Mouse (Mus musculus): ENCODE measurements around the gene Camta2. TPM values are rescaled to one million over a fixed set of nuclear protein-coding genes. Genes with fewer than 3 reads are reported as not detected.

Camta2 gene
- polyA plus RNA-seq, 1 experiment, result 35.7 TPM

- WGBS, result 82% methylated on average over 8 of the region's 8 CpGs
- no peak for DNase-seq
Observed at GRCm38 (mm10) chr11:70679894-70680293, 8.0 kb downstream of the Camta2 start.

GRCm38 (mm10) chr11:70679361-70679760 lies 8.5 kb downstream of the Camta2 start:
- DNase-seq, result no peak
- TF ChIP-seq CTCF (IDR thresholded peaks at IDR 0.05; ENCODE audit: insufficient read depth, low read length), result no peak
- no peak for TF ChIP-seq POLR2A (IDR thresholded peaks at IDR 0.05; ENCODE audit: borderline replicate concordance, extremely low read depth, low read depth, low read length)
- no peaks in the 10 kb centered on the region for H3K4me1 ChIP-seq (ENCODE audit: control insufficient read depth, insufficient read depth, low read length)
- WGBS, result 90% methylated on average over 8 of the region's 8 CpGs
- no peak overlapping the region for H3K4me3 ChIP-seq (replicated peaks; ENCODE audit: extremely low read depth, low read depth, low read length)

More at GRCm38 (mm10) chr11:70679894-70680293, 8.0 kb downstream of the Camta2 start:
- Histone ChIP-seq H3K4me3 (replicated peaks; ENCODE audit: extremely low read depth, low read depth, low read length) (no peak overlapping the region), H3K4me1 (ENCODE audit: control insufficient read depth, insufficient read depth, low read length) (no peaks in the 10 kb centered on the region)
- TF ChIP-seq CTCF (IDR thresholded peaks at IDR 0.05; ENCODE audit: insufficient read depth, low read length), result no peak
- no peak for TF ChIP-seq POLR2A (IDR thresholded peaks at IDR 0.05; ENCODE audit: borderline replicate concordance, extremely low read depth, low read depth, low read length)

DNA sequence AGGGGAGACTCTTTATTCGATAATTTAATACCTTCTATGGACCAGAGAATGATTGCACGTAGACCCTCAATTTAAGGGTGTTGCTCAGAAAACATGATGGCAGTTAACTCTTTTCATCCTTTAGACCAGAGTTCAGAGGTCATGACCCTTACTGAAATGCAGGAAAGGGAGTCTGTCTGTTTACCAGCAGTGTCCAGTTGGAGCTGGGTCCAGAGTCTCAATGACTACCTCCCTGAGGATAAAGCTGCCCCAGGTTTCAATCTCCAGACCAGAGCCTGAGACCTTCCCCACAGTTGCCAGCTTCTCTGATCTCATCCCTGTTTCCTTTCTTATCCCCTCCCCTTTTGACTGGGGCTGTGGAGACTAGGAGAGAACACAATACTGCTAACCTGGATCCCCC lies 9.3 kb downstream of the Camta2 start:
- 88% methylated on average over 2 of the region's 2 CpGs for WGBS
- H3K4me3 ChIP-seq (replicated peaks; ENCODE audit: extremely low read depth, low read depth, low read length), result no peak overlapping the region
- no peaks in the 10 kb centered on the region for H3K4me1 ChIP-seq (ENCODE audit: control insufficient read depth, insufficient read depth, low read length)
- DNase-seq, result no peak
- no peak for TF ChIP-seq POLR2A (IDR thresholded peaks at IDR 0.05; ENCODE audit: borderline replicate concordance, extremely low read depth, low read depth, low read length)
- TF ChIP-seq CTCF (IDR thresholded peaks at IDR 0.05; ENCODE audit: insufficient read depth, low read length), result no peak

DNA sequence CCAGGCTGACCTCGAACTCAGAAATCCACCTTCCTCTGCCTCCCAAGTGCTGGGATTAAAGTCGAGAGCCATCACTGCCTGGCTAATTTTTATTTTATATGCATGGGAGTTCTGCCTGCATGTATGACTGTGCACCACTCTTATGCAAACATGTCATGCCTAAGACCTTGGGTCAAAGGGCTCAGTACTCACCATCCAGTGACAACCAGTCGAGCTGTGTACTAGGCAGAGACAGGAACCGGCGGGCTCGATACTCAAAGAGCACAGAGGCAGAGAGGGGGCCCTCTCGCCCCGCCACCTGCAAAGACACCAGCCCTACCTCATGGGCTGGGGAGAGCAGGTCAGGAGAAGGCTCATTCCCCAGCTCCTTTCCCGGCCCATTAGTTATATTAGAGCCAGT lies 9.8 kb downstream of the Camta2 start:
- Histone ChIP-seq H3K4me1 (ENCODE audit: control insufficient read depth, insufficient read depth, low read length) (no peaks in the 10 kb centered on the region), H3K4me3 (replicated peaks; ENCODE audit: extremely low read depth, low read depth, low read length) (no peak overlapping the region)
- no peak for DNase-seq
- 79% methylated on average over 9 of the region's 9 CpGs for WGBS
- TF ChIP-seq CTCF (IDR thresholded peaks at IDR 0.05; ENCODE audit: insufficient read depth, low read length) (no peak), POLR2A (IDR thresholded peaks at IDR 0.05; ENCODE audit: borderline replicate concordance, extremely low read depth, low read depth, low read length) (no peak)

- 70% methylated on average over 11 of the region's 11 CpGs for WGBS
- H3K4me1 ChIP-seq (ENCODE audit: control insufficient read depth, insufficient read depth, low read length), result no peaks in the 10 kb centered on the region
- DNase-seq, result no peak
- no peak overlapping the region for H3K4me3 ChIP-seq (replicated peaks; ENCODE audit: extremely low read depth, low read depth, low read length)
- TF ChIP-seq POLR2A (IDR thresholded peaks at IDR 0.05; ENCODE audit: borderline replicate concordance, extremely low read depth, low read depth, low read length) (no peak), CTCF (IDR thresholded peaks at IDR 0.05; ENCODE audit: insufficient read depth, low read length) (no peak)
Observed at GRCm38 (mm10) chr11:70674501-70674900, 13.4 kb downstream of the Camta2 start.

- no peaks in the 10 kb centered on the region for H3K4me1 ChIP-seq (ENCODE audit: control insufficient read depth, insufficient read depth, low read length)
- WGBS, result 92% methylated on average over 6 of the region's 6 CpGs
- TF ChIP-seq POLR2A (IDR thresholded peaks at IDR 0.05; ENCODE audit: borderline replicate concordance, extremely low read depth, low read depth, low read length) (no peak), CTCF (IDR thresholded peaks at IDR 0.05; ENCODE audit: insufficient read depth, low read length) (no peak)
- H3K4me3 ChIP-seq (replicated peaks; ENCODE audit: extremely low read depth, low read depth, low read length), result no peak overlapping the region
- no peak for DNase-seq
Observed at GRCm38 (mm10) chr11:70674014-70674413, 13.9 kb downstream of the Camta2 start.

DNA sequence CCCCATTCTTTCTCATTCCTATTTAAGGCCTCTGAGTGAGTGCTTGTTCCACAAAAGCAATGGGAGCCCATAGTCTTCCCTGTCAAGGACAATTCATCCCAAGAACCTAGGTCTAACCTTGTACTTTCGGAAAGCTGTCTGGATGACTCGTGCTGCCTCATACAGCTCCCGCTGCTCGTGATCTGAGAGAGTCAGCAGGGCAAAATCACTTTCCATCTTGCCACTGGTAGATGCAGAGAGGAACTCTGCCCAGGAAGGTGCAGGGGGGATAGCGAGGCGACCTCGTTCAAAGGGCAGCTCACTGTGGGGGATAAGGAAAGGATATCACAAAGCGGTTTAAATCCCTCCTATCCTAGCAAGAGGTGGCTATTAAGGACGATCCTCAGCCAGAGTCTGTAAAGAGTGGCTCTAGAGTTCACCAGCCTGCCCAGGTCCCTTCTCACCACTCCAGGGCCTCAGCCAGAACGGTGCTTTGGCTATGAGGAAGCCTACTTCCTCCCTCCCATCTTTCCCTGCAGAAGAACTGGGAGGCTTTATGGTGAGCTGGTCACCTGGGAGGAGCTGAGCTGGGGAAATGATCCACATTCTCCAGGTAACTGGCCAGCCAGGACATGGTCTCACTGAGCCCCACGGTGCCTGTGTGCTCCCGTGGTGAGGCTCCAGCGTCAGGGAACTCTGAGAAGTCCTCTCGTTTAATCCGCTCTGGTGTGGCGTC lies 16.4 kb downstream of the Camta2 start:
- WGBS, result 89% methylated on average over 16 of the region's 16 CpGs
- Histone ChIP-seq H3K4me1 (ENCODE audit: control insufficient read depth, insufficient read depth, low read length) (peaks cover 4% of the 10 kb centered on the region; the same call in 1 of the 2 replicates), H3K4me3 (replicated peaks; ENCODE audit: extremely low read depth, low read depth, low read length) (no peak overlapping the region)
- DNase-seq, result no peak
- TF ChIP-seq POLR2A (IDR thresholded peaks at IDR 0.05; ENCODE audit: borderline replicate concordance, extremely low read depth, low read depth, low read length) (no peak), CTCF (IDR thresholded peaks at IDR 0.05; ENCODE audit: insufficient read depth, low read length) (no peak)

- Histone ChIP-seq H3K4me3 (replicated peaks; ENCODE audit: extremely low read depth, low read depth, low read length) (no peak overlapping the region), H3K4me1 (ENCODE audit: control insufficient read depth, insufficient read depth, low read length) (peaks cover 4% of the 10 kb centered on the region; the same call in 1 of the 2 replicates)
- no peak for DNase-seq
- 57% methylated on average over 14 of the region's 14 CpGs for WGBS
- TF ChIP-seq POLR2A (IDR thresholded peaks at IDR 0.05; ENCODE audit: borderline replicate concordance, extremely low read depth, low read depth, low read length) (no peak), CTCF (IDR thresholded peaks at IDR 0.05; ENCODE audit: insufficient read depth, low read length) (no peak)
Observed at GRCm38 (mm10) chr11:70670483-70670882, 17.4 kb downstream of the Camta2 start.

- peaks cover 4% of the 10 kb centered on the region; the same call in 1 of the 2 replicates for H3K4me1 ChIP-seq (ENCODE audit: control insufficient read depth, insufficient read depth, low read length)
- under 1% methylated on average over 31 of the region's 31 CpGs for WGBS
- peak overlapping the region; percentile 74 for H3K4me3 ChIP-seq (replicated peaks; ENCODE audit: extremely low read depth, low read depth, low read length)
- TF ChIP-seq CTCF (IDR thresholded peaks at IDR 0.05; ENCODE audit: insufficient read depth, low read length) (no peak), POLR2A (IDR thresholded peaks at IDR 0.05; ENCODE audit: borderline replicate concordance, extremely low read depth, low read depth, low read length) (peak; percentile 49; the same call in 1 of the 2 replicates)
- peak; percentile 67 for DNase-seq
Observed at GRCm38 (mm10) chr11:70669582-70670345, 18.1 kb downstream of the Camta2 start.

Data from lung, adult 2 months (tissue).